Mouse (Mus musculus) MEL (cell line): ENCODE results near the gene Atp8a2. TPM values are rescaled to one million over a fixed set of nuclear protein-coding genes. Genes with fewer than 3 reads are reported as not detected.

Experiments used
- DNase-seq: peaks from one replicate; pipeline ENCODE4 v3.0.0; 2011; ENCODE audit warnings: low read depth, low spot score
- H3K27ac ChIP-seq: 2 replicates; pipeline ENCODE4 v1.5.1; 2012; ENCODE audit warnings: low read depth, mild to moderate bottlenecking, control low read depth, low read length, moderate library complexity; ENCODE audit not compliant: control insufficient read depth
- H3K27me3 ChIP-seq, 2 experiments: fragments of 150-350 bp in 1 of 2; sonication (generic) in 1 of 2; 2 replicates each; pipeline ENCODE4 v1.6.1; 2012; ENCODE audit warnings: low read length in 2 of 2, mild to moderate bottlenecking in 2 of 2, improper control_type of control experiment in 1 of 2, moderate library complexity in 1 of 2; ENCODE audit not compliant: insufficient read depth in 2 of 2, control insufficient read depth in 1 of 2
- H3K36me3 ChIP-seq, 2 experiments: 2 replicates each; pipeline ENCODE4 v1.6.1; 2012 to 2014; ENCODE audit warnings: low read length in 2 of 2, improper control_type of control experiment in 1 of 2, inconsistent platforms in 1 of 2, mild to moderate bottlenecking in 1 of 2; ENCODE audit not compliant: insufficient read depth in 2 of 2, control insufficient read depth in 1 of 2
- H3K4me1 ChIP-seq, 2 experiments: fragments of 150-350 bp in 1 of 2; sonication (generic) in 1 of 2; 2 replicates each; pipeline ENCODE4 v1.6.1; 2012; ENCODE audit warnings: low read length in 2 of 2, improper control_type of control experiment in 1 of 2, mild to moderate bottlenecking in 1 of 2; ENCODE audit not compliant: insufficient read depth in 2 of 2, control insufficient read depth in 1 of 2
- H3K4me3 ChIP-seq, 2 experiments: fragments of 150-350 bp in 1 of 2; sonication (generic) in 1 of 2; 2 replicates each; pipeline ENCODE4 v1.5.1; 2012; ENCODE audit warnings: low read depth in 2 of 2, low read length in 2 of 2, mild to moderate bottlenecking in 2 of 2, moderate library complexity in 2 of 2, control low read depth in 1 of 2, improper control_type of control experiment in 1 of 2; ENCODE audit not compliant: control insufficient read depth in 1 of 2, insufficient read depth in 1 of 2
- H3K79me2 ChIP-seq: 2 replicates; pipeline ENCODE4 v1.6.1; 2012; ENCODE audit warnings: mild to moderate bottlenecking, low read length, moderate library complexity; ENCODE audit not compliant: control insufficient read depth, poor library complexity, insufficient read depth
- H3K9ac ChIP-seq: 2 replicates; pipeline ENCODE4 v1.6.1; 2012; ENCODE audit warnings: low read depth, mild to moderate bottlenecking, control low read depth, low read length, moderate library complexity; ENCODE audit not compliant: control insufficient read depth, poor library complexity, severe bottlenecking
- H3K9me3 ChIP-seq: fragments of 150-350 bp; sonication (generic); replicated peaks from 2 replicates; pipeline ENCODE4 v1.6.1; 2012; ENCODE audit warnings: mild to moderate bottlenecking, low read length, improper control_type of control experiment, moderate library complexity; ENCODE audit not compliant: insufficient read depth
- BHLHE40 ChIP-seq: IDR thresholded peaks from 2 replicates; pipeline ENCODE4 v1.6.1; 2012; ENCODE audit warnings: low read depth, mild to moderate bottlenecking, inconsistent platforms, low read length, improper control_type of control experiment, borderline replicate concordance
- CHD1 ChIP-seq: IDR thresholded peaks from 2 replicates; pipeline ENCODE4 v1.6.1; 2012; ENCODE audit warnings: low read depth, mild to moderate bottlenecking, inconsistent platforms, low read length, improper control_type of control experiment
- E2F4 ChIP-seq: IDR thresholded peaks from 2 replicates; pipeline ENCODE4 v1.6.1; 2011; ENCODE audit warnings: low read depth, low read length, improper control_type of control experiment, borderline replicate concordance
- ELF1 ChIP-seq: IDR thresholded peaks from 2 replicates; pipeline ENCODE4 v1.6.1; 2014; ENCODE audit warnings: low read depth, mild to moderate bottlenecking, inconsistent platforms, low read length, improper control_type of control experiment, moderate library complexity
- EP300 ChIP-seq, 2 experiments: IDR thresholded peaks; 2 replicates each; pipeline ENCODE4 v1.6.1; 2011; ENCODE audit warnings: improper control_type of control experiment in 2 of 2, low read length in 2 of 2, low read depth in 1 of 2, mild to moderate bottlenecking in 1 of 2
- GABPA ChIP-seq: IDR thresholded peaks from 2 replicates; pipeline ENCODE4 v1.6.1; 2012; ENCODE audit warnings: low read depth, mild to moderate bottlenecking, inconsistent platforms, low read length, improper control_type of control experiment, moderate library complexity
- JUND ChIP-seq: IDR thresholded peaks from 2 replicates; pipeline ENCODE4 v1.6.1; 2011; ENCODE audit warnings: low read depth, mild to moderate bottlenecking, improper control_type of control experiment, low read length
- KAT2A ChIP-seq: conservative IDR thresholded peaks from 2 replicates; pipeline ENCODE4 v1.6.1; 2012; ENCODE audit warnings: low read depth, low read length, improper control_type of control experiment, inconsistent platforms
- MAX ChIP-seq: IDR thresholded peaks from 2 replicates; pipeline ENCODE4 v1.6.1; 2011; ENCODE audit warnings: low read length, improper control_type of control experiment
- MAZ ChIP-seq: IDR thresholded peaks from 2 replicates; pipeline ENCODE4 v1.6.1; 2012; ENCODE audit warnings: low read depth, mild to moderate bottlenecking, inconsistent platforms, low read length, improper control_type of control experiment
- MEF2A ChIP-seq: IDR thresholded peaks from 2 replicates; pipeline ENCODE4 v1.6.1; 2014; ENCODE audit warnings: low read depth, mild to moderate bottlenecking, inconsistent platforms, low read length, improper control_type of control experiment; ENCODE audit not compliant: poor library complexity, insufficient replicate concordance, severe bottlenecking; ENCODE audit errors: extremely low read depth
- MXI1 ChIP-seq: IDR thresholded peaks from 2 replicates; pipeline ENCODE4 v1.6.1; 2011; ENCODE audit warnings: mild to moderate bottlenecking, low read depth, low read length, improper control_type of control experiment
- MYB ChIP-seq: IDR thresholded peaks from 2 replicates; pipeline ENCODE4 v1.6.1; 2011; ENCODE audit warnings: mild to moderate bottlenecking, low read depth, low read length, improper control_type of control experiment
- POLR2AphosphoS2 ChIP-seq: IDR thresholded peaks from 2 replicates; pipeline ENCODE4 v1.6.1; 2011; ENCODE audit warnings: low read length, improper control_type of control experiment
- POLR2AphosphoS5 ChIP-seq: IDR thresholded peaks from 2 replicates; pipeline ENCODE4 v1.6.1; 2012; ENCODE audit warnings: low read depth, borderline replicate concordance, mild to moderate bottlenecking, inconsistent platforms, low read length, moderate library complexity, mixed read lengths
- RAD21 ChIP-seq: IDR thresholded peaks from 2 replicates; pipeline ENCODE4 v1.6.1; 2011; ENCODE audit warnings: mild to moderate bottlenecking, low read depth, low read length, improper control_type of control experiment
- SMC3 ChIP-seq: IDR thresholded peaks from 2 replicates; pipeline ENCODE4 v1.6.1; 2011; ENCODE audit warnings: low read depth, low read length, improper control_type of control experiment
- TBP ChIP-seq: IDR thresholded peaks from 2 replicates; pipeline ENCODE4 v1.8.0; 2011; ENCODE audit warnings: low read depth, low read length, improper control_type of control experiment
- TCF12 ChIP-seq: IDR thresholded peaks from 2 replicates; pipeline ENCODE4 v1.6.1; 2014; ENCODE audit warnings: low read depth, mild to moderate bottlenecking, inconsistent platforms, low read length, improper control_type of control experiment, moderate library complexity
- ZC3H11A ChIP-seq: IDR thresholded peaks from 2 replicates; pipeline ENCODE4 v1.6.1; 2012; ENCODE audit warnings: low read depth, mild to moderate bottlenecking, inconsistent platforms, low read length, improper control_type of control experiment
- ZMIZ1 ChIP-seq: IDR thresholded peaks from 2 replicates; pipeline ENCODE4 v1.6.1; 2012; ENCODE audit warnings: low read depth, mild to moderate bottlenecking, inconsistent platforms, low read length, improper control_type of control experiment, moderate library complexity
- ZNF384 ChIP-seq: IDR thresholded peaks from 2 replicates; pipeline ENCODE4 v1.6.1; 2012; ENCODE audit warnings: low read depth, mild to moderate bottlenecking, inconsistent platforms, low read length, improper control_type of control experiment
- polyA plus RNA-seq, 2 experiments: library from polyadenylated mRNA; stranded (reverse) in 1 of 2; unstranded in 1 of 2; fragments of >175 nt in 1 of 2; fragments of >200 nt in 1 of 2; gene quantifications; 2 replicates each; pipeline versions ENCODE4 v1.2.1 to v1.2.4; 2012; ENCODE audit warnings: low replicate concordance in 2 of 2, low read depth in 1 of 2; ENCODE audit not compliant: insufficient read length in 2 of 2, insufficient read depth in 1 of 2, missing spikeins in 1 of 2
- total RNA-seq: library from RNA; depleted of rRNA; stranded (reverse); fragments of 300-350 nt; gene quantifications from 2 replicates; pipeline ENCODE4 v1.2.3, GENCODE M21; 2012

The Atp8a2 gene
- total and polyA plus RNA-seq, 3 experiments: 0.29 to 0.39 TPM; not detected in 1

- no peak for TF ChIP-seq KAT2A
Observed at GRCm38 (mm10) chr14:59868369-59868768, 328.6 kb downstream of the Atp8a2 start (continued).

- no peaks in the 10 kb centered on the region for H3K27me3 ChIP-seq
- DNase-seq: no peak
- H3K27ac ChIP-seq: no peak overlapping the region
- no peak overlapping the region for H3K4me3 ChIP-seq
- no peak for TF ChIP-seq MXI1
- TF ChIP-seq POLR2AphosphoS2: no peak
- TF ChIP-seq ZC3H11A: no peak
- H3K36me3 ChIP-seq: no peaks in the 10 kb centered on the region
- no peak overlapping the region for H3K9ac ChIP-seq
- no peaks in the 10 kb centered on the region for H3K79me2 ChIP-seq
- no peaks in the 10 kb centered on the region for H3K4me1 ChIP-seq
- H3K9me3 ChIP-seq: no peaks in the 10 kb centered on the region
Observed at GRCm38 (mm10) chr14:59867749-59868148, 329.2 kb downstream of the Atp8a2 start.

GRCm38 (mm10) chr14:59866001-59866400, 331.0 kb downstream of the Atp8a2 start:
- H3K9me3 ChIP-seq: no peaks in the 10 kb centered on the region
- H3K36me3 ChIP-seq: no peaks in the 10 kb centered on the region
- no peak overlapping the region for H3K27ac ChIP-seq
- DNase-seq: no peak
- no peak for TF ChIP-seq MYB
- TF ChIP-seq RAD21: no peak
- no peak for TF ChIP-seq MEF2A
- no peak for TF ChIP-seq ELF1
- TF ChIP-seq TCF12: no peak
- TF ChIP-seq JUND: no peak
- TF ChIP-seq E2F4: no peak
- TF ChIP-seq POLR2AphosphoS5: no peak
- TF ChIP-seq MAZ: no peak
- no peak for TF ChIP-seq ZC3H11A
- TF ChIP-seq SMC3: no peak
- TF ChIP-seq GABPA: no peak
- TF ChIP-seq BHLHE40: no peak
- TF ChIP-seq EP300 (IDR thresholded peaks at IDR 0.05; ENCODE audit: low read depth in 1 of 2, low read length in 2 of 2): no peak
- TF ChIP-seq TBP: no peak
- TF ChIP-seq ZNF384: no peak
- no peak for TF ChIP-seq MAX
- TF ChIP-seq MXI1: no peak
- no peak for TF ChIP-seq CHD1
- no peak for TF ChIP-seq ZMIZ1
- TF ChIP-seq, all 39 proteins: peak for 0
- H3K4me1 ChIP-seq: no peaks in the 10 kb centered on the region
- no peaks in the 10 kb centered on the region for H3K79me2 ChIP-seq
- no peak overlapping the region for H3K4me3 ChIP-seq
- no peak overlapping the region for H3K9ac ChIP-seq
- H3K27me3 ChIP-seq: no peaks in the 10 kb centered on the region
